13 mouse cellular contexts compared by ENCODE assay signal in the genomic region with DNA sequence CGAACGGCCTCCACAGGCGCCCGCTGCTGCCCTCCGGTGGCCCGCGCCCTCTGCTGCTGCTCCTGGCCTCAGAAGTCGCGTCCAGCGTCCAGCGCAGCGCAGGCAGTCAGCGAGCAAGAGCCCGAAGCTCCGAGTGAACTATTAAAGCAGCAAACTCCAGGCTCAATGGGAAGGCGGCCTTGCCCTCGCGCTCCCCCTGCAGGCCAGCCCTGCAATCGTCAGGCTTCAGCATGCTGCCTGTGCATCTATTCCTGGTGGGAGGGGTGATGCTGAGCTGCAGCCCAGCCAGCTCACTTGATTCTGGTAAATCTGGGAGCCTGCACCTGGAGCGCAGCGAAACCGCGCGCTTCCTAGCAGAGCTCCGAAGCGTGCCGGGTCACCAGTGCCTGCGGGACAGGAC. TPM values are rescaled to one million over a fixed set of nuclear protein-coding genes. Genes with fewer than 3 reads are reported as not detected.
DNase-seq lines count a peak whose midpoint lies in the region; ATAC-seq and TF ChIP-seq lines count a peak whose summit lies in the region.
"Not testable (repeated sequence)": the region's sequence is repeated elsewhere in the genome, so short reads cannot be mapped to it uniquely, and the experiment has no call there.
"Had no signal": no experiment of that assay in that cellular context is flagged by ENCODE, and none has a peak within 500 bp of the region (broad histone marks: within the 10 kb centered on the region; RNA-seq: fewer than 3 reads in every experiment).

A gene (plus strand): TSS at position 231 of the 400 bp plus-strand sequence.

- not testable (repeated sequence) for H3K4me1 ChIP-seq in intestine, postnatal 0 days (replicated peaks; ENCODE audit: control insufficient read depth, insufficient read depth, low read length); liver, postnatal 0 days (ENCODE audit: insufficient read depth)

- not testable (repeated sequence) for H3K9ac ChIP-seq in intestine, postnatal 0 days (ENCODE audit: low read depth, low read length); liver, postnatal 0 days (replicated peaks)

- peak; percentile 60 for TF ChIP-seq CTCF in intestine, postnatal 0 days (IDR thresholded peaks at IDR 0.05; ENCODE audit: low read depth)
- TF ChIP-seq CTCF in liver, postnatal 0 days (IDR thresholded peaks at IDR 0.05; ENCODE audit: low read depth) = peak; percentile 61

- ATAC-seq in intestine, postnatal 0 days; liver, postnatal 0 days: not testable (repeated sequence)

- WGBS in intestine, postnatal 0 days = no CpG with 5 or more reads among the region's 28 CpGs
- 0% methylated on average over 1 of the region's 28 CpGs for WGBS in liver, postnatal 0 days (ENCODE audit: insufficient replicate concordance)

- not testable (repeated sequence) for H3K27ac ChIP-seq in intestine, postnatal 0 days (ENCODE audit: low read depth, low read length); liver, postnatal 0 days (ENCODE audit: low read depth)

- not testable (repeated sequence) for H3K27me3 ChIP-seq in intestine, postnatal 0 days (replicated peaks; ENCODE audit: control insufficient read depth, insufficient read depth, low read length); liver, postnatal 0 days (ENCODE audit: insufficient read depth, low read length)

- H3K4me3 ChIP-seq in intestine, postnatal 0 days (ENCODE audit: low read depth, low read length); liver, postnatal 0 days (ENCODE audit: low read depth, low read length): not testable (repeated sequence)

- peak; percentile 72 to 84 for DNase-seq in adrenal gland, adult (ENCODE audit: inconsistent age in 2 of 2, low spot score in 1 of 2)
- DNase-seq in cerebellum, adult 9-11 months = peak; percentile 75
- DNase-seq in gastrocnemius, postnatal 10 days = peak; percentile 48
- peak; percentile 54 for DNase-seq in layer of hippocampus, adult 9-11 months
- DNase-seq in liver, postnatal 0 days = not testable (repeated sequence)
- peak; percentile 73 to 81 for DNase-seq in right cerebral cortex, postnatal 10 days (ENCODE audit: low spot score in 2 of 2)
- peak; percentile 61 to 66 for DNase-seq in thymus, postnatal 10 days (ENCODE audit: low spot score in 2 of 2)

- H3K9me3 ChIP-seq in intestine, postnatal 0 days (ENCODE audit: control insufficient read depth); liver, postnatal 0 days (ENCODE audit: low read length): not testable (repeated sequence)

- H3K4me2 ChIP-seq in intestine, postnatal 0 days (replicated peaks; ENCODE audit: low read depth); liver, postnatal 0 days (ENCODE audit: low read depth, low read length): not testable (repeated sequence)

- TF ChIP-seq EP300 in liver, postnatal 0 days (IDR thresholded peaks at IDR 0.05; ENCODE audit: low read depth) = not testable (repeated sequence)

- H3K36me3 ChIP-seq in intestine, postnatal 0 days (ENCODE audit: control insufficient read depth, insufficient read depth); liver, postnatal 0 days (replicated peaks; ENCODE audit: insufficient read depth, low read length): not testable (repeated sequence)

RNA-seq across cellular contexts. Expression of the gene that starts here (rescaled TPM):
- not detected for total RNA-seq in gastrocnemius, postnatal 10 days (2021)
- not detected in 2 replicates for polyA plus RNA-seq in intestine, postnatal 0 days (2015; fragmentation: Nextera tagmentation; extraction: Ambion mirVana)
- polyA plus RNA-seq in liver, postnatal 0 days (2015; fragmentation: Nextera tagmentation; extraction: Ambion mirVana) = not detected in 2 replicates
- total RNA-seq: common myeloid progenitor, adult 5-6 weeks had no signal
- polyA plus RNA-seq: C2C12; heart, embryonic 15.5 days; kidney, embryonic 15.5 days; macrophage had no signal

Comparison
In these comparisons a context has a peak if more than half of its experiments do, and no peak if none do; other contexts are left out.
1. Peak in DNase-seq in gastrocnemius, postnatal 10 days; RNA of the gene not detected or under 1 TPM.